16 mouse cellular contexts compared by ENCODE assay signal in the genomic region with DNA sequence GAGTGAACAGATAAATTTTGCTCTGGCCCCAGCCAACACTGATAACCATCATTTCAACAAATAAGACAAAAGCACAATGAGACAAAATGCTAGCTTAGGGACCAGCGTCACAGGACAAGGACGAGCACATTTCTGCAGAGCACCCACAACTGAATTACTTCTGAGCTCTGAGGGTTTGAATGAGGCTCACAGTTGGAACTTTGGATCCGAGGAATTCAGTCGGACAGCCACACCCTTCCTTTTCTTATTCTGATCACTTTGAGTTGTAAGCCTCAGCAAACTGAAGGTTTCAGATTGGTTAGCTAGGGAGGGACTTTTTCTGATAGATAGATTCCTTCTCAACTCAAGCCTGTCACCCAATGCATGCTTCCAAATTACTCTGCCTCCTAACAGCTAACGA.
"Had no signal": no experiment of that assay in that cellular context is flagged by ENCODE, and none has a peak within 500 bp of the region (broad histone marks: within the 10 kb centered on the region; RNA-seq: fewer than 3 reads in every experiment).

No protein-coding gene starts in this region.

- H3K4me2 ChIP-seq: lung, embryonic 14.5 days; midbrain, embryonic 12.5 days; neural tube, embryonic 12.5 days had no signal

- H3K4me3 ChIP-seq: midbrain, embryonic 10.5 days; midbrain, embryonic 12.5 days; neural tube, embryonic 12.5 days had no signal

- H3K36me3 ChIP-seq: midbrain, embryonic 10.5 days; midbrain, embryonic 12.5 days; neural tube, embryonic 12.5 days had no signal

- H3K4me1 ChIP-seq: midbrain, embryonic 12.5 days; neural tube, embryonic 12.5 days had no signal

- DNase-seq: lung, adult 18-20 months; lung, postnatal 10 days; lung, postnatal 4 days; midbrain, embryonic 14.5 days; right cerebral cortex, adult 18-20 months; right cerebral cortex, postnatal 25 days; right cerebral cortex, postnatal 4 days; spleen, adult 18-20 months; thymus, adult 18-20 months; thymus, postnatal 14 days; thymus, postnatal 36 days had no signal

- H3K27ac ChIP-seq: midbrain, embryonic 10.5 days; midbrain, embryonic 12.5 days; neural tube, embryonic 12.5 days had no signal

- ATAC-seq: midbrain, embryonic 16.5 days had no signal

- H3K9ac ChIP-seq: lung, embryonic 14.5 days; midbrain, embryonic 12.5 days; neural tube, embryonic 12.5 days had no signal
